Mouse (Mus musculus): Measurements from ENCODE around the gene Med27.
A peak's percentile ranks its signal among the peaks of the same experiment; 100 is the strongest.
"Not testable (repeated sequence)": the region's sequence is repeated elsewhere in the genome, so short reads cannot be mapped to it uniquely, and the experiment has no call there.

The Med27 gene

GRCm38 (mm10) chr2:29506411-29506810 is 159.8 kb downstream of the Med27 start:
- no peak for DNase-seq (ENCODE audit: extremely low read depth, insufficient read length, low spot score)

GRCm38 (mm10) chr2:29513131-29513530 is 166.5 kb downstream of the Med27 start:
- no peak for DNase-seq (ENCODE audit: extremely low read depth, insufficient read length, low spot score)

- DNase-seq (ENCODE audit: extremely low read depth, insufficient read length, low spot score): no peak
These were observed 168.2 kb downstream of the Med27 start for GRCm38 (mm10) chr2:29514836-29515235.

- no peak for DNase-seq (ENCODE audit: extremely low read depth, insufficient read length, low spot score)
These were observed 169.3 kb downstream of the Med27 start for GRCm38 (mm10) chr2:29515831-29516447.

GRCm38 (mm10) chr2:29516621-29517170 is 170.1 kb downstream of the Med27 start:
- no peak for DNase-seq (ENCODE audit: extremely low read depth, insufficient read length, low spot score)

- DNase-seq (ENCODE audit: extremely low read depth, insufficient read length, low spot score): no peak
These were observed 172.8 kb downstream of the Med27 start for GRCm38 (mm10) chr2:29519402-29519801.

- no peak for DNase-seq (ENCODE audit: extremely low read depth, insufficient read length, low spot score)
These were observed 173.6 kb downstream of the Med27 start for GRCm38 (mm10) chr2:29520206-29520605.

- no peak for DNase-seq (ENCODE audit: extremely low read depth, insufficient read length, low spot score)
These were observed 174.9 kb downstream of the Med27 start for GRCm38 (mm10) chr2:29521486-29521885.

- no peak for DNase-seq (ENCODE audit: extremely low read depth, insufficient read length, low spot score)
These were observed 177.5 kb downstream of the Med27 start for GRCm38 (mm10) chr2:29523918-29524811.

- DNase-seq (ENCODE audit: extremely low read depth, insufficient read length, low spot score): no peak
These were observed 178.7 kb downstream of the Med27 start for GRCm38 (mm10) chr2:29525273-29525805.

GRCm38 (mm10) chr2:29526266-29526665 is 179.6 kb downstream of the Med27 start:
- no peak for DNase-seq (ENCODE audit: extremely low read depth, insufficient read length, low spot score)

GRCm38 (mm10) chr2:29527480-29527879 is 180.9 kb downstream of the Med27 start:
- not testable (repeated sequence) for DNase-seq (ENCODE audit: extremely low read depth, insufficient read length, low spot score)

GRCm38 (mm10) chr2:29528811-29529210 is 182.2 kb downstream of the Med27 start:
- DNase-seq (ENCODE audit: extremely low read depth, insufficient read length, low spot score): no peak

GRCm38 (mm10) chr2:29529788-29530187 is 183.2 kb downstream of the Med27 start:
- peak; percentile 56 for DNase-seq (ENCODE audit: extremely low read depth, insufficient read length, low spot score)

GRCm38 (mm10) chr2:29532173-29532572 is 185.6 kb downstream of the Med27 start:
- DNase-seq (ENCODE audit: extremely low read depth, insufficient read length, low spot score): peak; percentile 20

GRCm38 (mm10) chr2:29532921-29533320 is 186.3 kb downstream of the Med27 start:
- no peak for DNase-seq (ENCODE audit: extremely low read depth, insufficient read length, low spot score)

GRCm38 (mm10) chr2:29535566-29536244 is 189.1 kb downstream of the Med27 start:
- DNase-seq (ENCODE audit: extremely low read depth, insufficient read length, low spot score): no peak

GRCm38 (mm10) chr2:29536481-29536880 is 189.9 kb downstream of the Med27 start:
- DNase-seq (ENCODE audit: extremely low read depth, insufficient read length, low spot score): no peak

- no peak for DNase-seq (ENCODE audit: extremely low read depth, insufficient read length, low spot score)
These were observed 190.7 kb downstream of the Med27 start for GRCm38 (mm10) chr2:29537334-29537733.

GRCm38 (mm10) chr2:29542039-29542438 is 195.4 kb downstream of the Med27 start:
- no peak for DNase-seq (ENCODE audit: extremely low read depth, insufficient read length, low spot score)

- no peak for DNase-seq (ENCODE audit: extremely low read depth, insufficient read length, low spot score)
These were observed 200.0 kb downstream of the Med27 start for GRCm38 (mm10) chr2:29546571-29546970.
